Mouse (Mus musculus): ENCODE data around the gene 4930430F08Rik. TPM values are rescaled to one million over a fixed set of nuclear protein-coding genes. Genes with fewer than 3 reads are reported as not detected.

Gene 4930430F08Rik
- 16.1 and 19.3 TPM in 2 replicates for polyA plus RNA-seq (2014; fragmentation: Nextera tagmentation; extraction: Ambion mirVana)

GRCm38 (mm10) chr10:100590323-100590722 lies at the start of gene 4930430F08Rik, which contains the start of gene 1700017N19Rik:
Gene 4930430F08Rik (minus strand): TSS chr10:100590423.
Gene 1700017N19Rik (plus strand): TSS chr10:100590484.
- H3K4me1 ChIP-seq (ENCODE audit: control insufficient read depth, insufficient read depth, low read length): peaks cover 7% of the 10 kb centered on the region; the same call in 1 of the 2 replicates
- H3K4me2 ChIP-seq (ENCODE audit: low read depth, low read length): peak within 1 kb of the TSS; percentile 63
- no peaks in the 10 kb centered on the region for H3K36me3 ChIP-seq (ENCODE audit: control insufficient read depth, insufficient read depth, low read length)
- no peak for ATAC-seq (ENCODE audit: low read depth)
- no peaks in the 10 kb centered on the region for H3K27me3 ChIP-seq (ENCODE audit: control insufficient read depth, insufficient read depth, low read length)
- 90% methylated on average over 1 of the region's 1 CpGs for WGBS
- H3K27ac ChIP-seq (ENCODE audit: low read depth, low read length): no peak within 1 kb of the TSS
- peak within 1 kb of the TSS; percentile 81 for H3K4me3 ChIP-seq (ENCODE audit: low read depth, low read length)
- no peaks in the 10 kb centered on the region for H3K9me3 ChIP-seq (ENCODE audit: control insufficient read depth, low read length)
- H3K9ac ChIP-seq (replicated peaks; ENCODE audit: low read depth, low read length): no peak within 1 kb of the TSS

- H3K27ac ChIP-seq (ENCODE audit: low read depth, low read length): no peak overlapping the region
- ATAC-seq (ENCODE audit: low read depth): peak; percentile 63
- WGBS: 24% methylated on average over 20 of the region's 20 CpGs
- H3K4me1 ChIP-seq (ENCODE audit: control insufficient read depth, insufficient read depth, low read length): no peaks in the 10 kb centered on the region
- no peak overlapping the region; the same call in 1 of the 2 replicates for H3K4me3 ChIP-seq (ENCODE audit: low read depth, low read length)
- no peaks in the 10 kb centered on the region for H3K9me3 ChIP-seq (ENCODE audit: control insufficient read depth, low read length)
- no peaks in the 10 kb centered on the region for H3K36me3 ChIP-seq (ENCODE audit: control insufficient read depth, insufficient read depth, low read length)
- H3K27me3 ChIP-seq (ENCODE audit: control insufficient read depth, insufficient read depth, low read length): no peaks in the 10 kb centered on the region
- H3K4me2 ChIP-seq (ENCODE audit: low read depth, low read length): peak overlapping the region; percentile 32; the same call in 1 of the 2 replicates
- H3K9ac ChIP-seq (replicated peaks; ENCODE audit: low read depth, low read length): no peak overlapping the region
Measured at GRCm38 (mm10) chr10:100629762-100630438, 39.7 kb upstream of the 4930430F08Rik start.

GRCm38 (mm10) chr10:100622494-100622893 lies 32.3 kb upstream of the 4930430F08Rik start:
- Histone ChIP-seq H3K27me3 (ENCODE audit: control insufficient read depth, insufficient read depth, low read length) (no peaks in the 10 kb centered on the region), H3K36me3 (ENCODE audit: control insufficient read depth, insufficient read depth, low read length) (no peaks in the 10 kb centered on the region), H3K9me3 (ENCODE audit: control insufficient read depth, low read length) (no peaks in the 10 kb centered on the region), H3K9ac (replicated peaks; ENCODE audit: low read depth, low read length) (no peak overlapping the region), H3K4me3 (ENCODE audit: low read depth, low read length) (no peak overlapping the region), H3K4me1 (ENCODE audit: control insufficient read depth, insufficient read depth, low read length) (no peaks in the 10 kb centered on the region), H3K4me2 (ENCODE audit: low read depth, low read length) (no peak overlapping the region), H3K27ac (ENCODE audit: low read depth, low read length) (no peak overlapping the region)
- no peak for ATAC-seq (ENCODE audit: low read depth)
- 83% methylated on average over 3 of the region's 3 CpGs for WGBS

GRCm38 (mm10) chr10:100620040-100620439 lies 29.8 kb upstream of the 4930430F08Rik start:
- Histone ChIP-seq H3K9ac (replicated peaks; ENCODE audit: low read depth, low read length) (no peak overlapping the region), H3K4me2 (ENCODE audit: low read depth, low read length) (no peak overlapping the region), H3K36me3 (ENCODE audit: control insufficient read depth, insufficient read depth, low read length) (no peaks in the 10 kb centered on the region), H3K27ac (ENCODE audit: low read depth, low read length) (no peak overlapping the region), H3K27me3 (ENCODE audit: control insufficient read depth, insufficient read depth, low read length) (no peaks in the 10 kb centered on the region), H3K9me3 (ENCODE audit: control insufficient read depth, low read length) (no peaks in the 10 kb centered on the region), H3K4me3 (ENCODE audit: low read depth, low read length) (no peak overlapping the region), H3K4me1 (ENCODE audit: control insufficient read depth, insufficient read depth, low read length) (no peaks in the 10 kb centered on the region)
- ATAC-seq (ENCODE audit: low read depth): no peak
- WGBS: 96% methylated on average over 12 of the region's 12 CpGs

- H3K27ac ChIP-seq (ENCODE audit: low read depth, low read length): no peak overlapping the region
Measured at GRCm38 (mm10) chr10:100619474-100619873, 29.3 kb upstream of the 4930430F08Rik start.

GRCm38 (mm10) chr10:100617233-100617903 lies 27.1 kb upstream of the 4930430F08Rik start:
- Histone ChIP-seq H3K4me2 (ENCODE audit: low read depth, low read length) (no peak overlapping the region), H3K9ac (replicated peaks; ENCODE audit: low read depth, low read length) (no peak overlapping the region), H3K4me1 (ENCODE audit: control insufficient read depth, insufficient read depth, low read length) (no peaks in the 10 kb centered on the region), H3K36me3 (ENCODE audit: control insufficient read depth, insufficient read depth, low read length) (no peaks in the 10 kb centered on the region), H3K27me3 (ENCODE audit: control insufficient read depth, insufficient read depth, low read length) (no peaks in the 10 kb centered on the region), H3K27ac (ENCODE audit: low read depth, low read length) (no peak overlapping the region), H3K9me3 (ENCODE audit: control insufficient read depth, low read length) (no peaks in the 10 kb centered on the region), H3K4me3 (ENCODE audit: low read depth, low read length) (no peak overlapping the region)
- 73% methylated on average over 6 of the region's 6 CpGs for WGBS
- ATAC-seq (ENCODE audit: low read depth): peak; percentile 41; the same call in 1 of the 2 replicates

More at GRCm38 (mm10) chr10:100619474-100619873, 29.3 kb upstream of the 4930430F08Rik start:
- no peaks in the 10 kb centered on the region for H3K27me3 ChIP-seq (ENCODE audit: control insufficient read depth, insufficient read depth, low read length)
- 94% methylated on average over 7 of the region's 7 CpGs for WGBS
- no peaks in the 10 kb centered on the region for H3K9me3 ChIP-seq (ENCODE audit: control insufficient read depth, low read length)
- H3K9ac ChIP-seq (replicated peaks; ENCODE audit: low read depth, low read length): no peak overlapping the region
- H3K4me3 ChIP-seq (ENCODE audit: low read depth, low read length): no peak overlapping the region
- H3K4me2 ChIP-seq (ENCODE audit: low read depth, low read length): no peak overlapping the region
- H3K36me3 ChIP-seq (ENCODE audit: control insufficient read depth, insufficient read depth, low read length): no peaks in the 10 kb centered on the region
- no peaks in the 10 kb centered on the region for H3K4me1 ChIP-seq (ENCODE audit: control insufficient read depth, insufficient read depth, low read length)
- ATAC-seq (ENCODE audit: low read depth): no peak

- Histone ChIP-seq H3K27ac (ENCODE audit: low read depth, low read length) (no peak overlapping the region), H3K9ac (replicated peaks; ENCODE audit: low read depth, low read length) (no peak overlapping the region), H3K36me3 (ENCODE audit: control insufficient read depth, insufficient read depth, low read length) (no peaks in the 10 kb centered on the region), H3K9me3 (ENCODE audit: control insufficient read depth, low read length) (no peaks in the 10 kb centered on the region), H3K4me1 (ENCODE audit: control insufficient read depth, insufficient read depth, low read length) (no peaks in the 10 kb centered on the region), H3K27me3 (ENCODE audit: control insufficient read depth, insufficient read depth, low read length) (no peaks in the 10 kb centered on the region), H3K4me2 (ENCODE audit: low read depth, low read length) (no peak overlapping the region), H3K4me3 (ENCODE audit: low read depth, low read length) (no peak overlapping the region)
- ATAC-seq (ENCODE audit: low read depth): peak; percentile 81; the same call in 1 of the 2 replicates
- WGBS: 77% methylated on average over 2 of the region's 2 CpGs
Measured at GRCm38 (mm10) chr10:100604254-100604653, 14.0 kb upstream of the 4930430F08Rik start.

GRCm38 (mm10) chr10:100603511-100603910 lies 13.3 kb upstream of the 4930430F08Rik start:
- Histone ChIP-seq H3K4me3 (ENCODE audit: low read depth, low read length) (no peak overlapping the region), H3K9me3 (ENCODE audit: control insufficient read depth, low read length) (no peaks in the 10 kb centered on the region), H3K9ac (replicated peaks; ENCODE audit: low read depth, low read length) (no peak overlapping the region), H3K4me1 (ENCODE audit: control insufficient read depth, insufficient read depth, low read length) (no peaks in the 10 kb centered on the region), H3K27me3 (ENCODE audit: control insufficient read depth, insufficient read depth, low read length) (no peaks in the 10 kb centered on the region), H3K36me3 (ENCODE audit: control insufficient read depth, insufficient read depth, low read length) (no peaks in the 10 kb centered on the region), H3K4me2 (ENCODE audit: low read depth, low read length) (no peak overlapping the region), H3K27ac (ENCODE audit: low read depth, low read length) (no peak overlapping the region)
- no peak for ATAC-seq (ENCODE audit: low read depth)
- 77% methylated on average over 9 of the region's 9 CpGs for WGBS

GRCm38 (mm10) chr10:100598339-100598738 lies 8.1 kb upstream of the 4930430F08Rik start:
- 72% methylated on average over 3 of the region's 3 CpGs for WGBS
- Histone ChIP-seq H3K9me3 (ENCODE audit: control insufficient read depth, low read length) (no peaks in the 10 kb centered on the region), H3K4me1 (ENCODE audit: control insufficient read depth, insufficient read depth, low read length) (no peaks in the 10 kb centered on the region), H3K4me3 (ENCODE audit: low read depth, low read length) (no peak overlapping the region), H3K9ac (replicated peaks; ENCODE audit: low read depth, low read length) (no peak overlapping the region), H3K4me2 (ENCODE audit: low read depth, low read length) (no peak overlapping the region), H3K36me3 (ENCODE audit: control insufficient read depth, insufficient read depth, low read length) (no peaks in the 10 kb centered on the region), H3K27me3 (ENCODE audit: control insufficient read depth, insufficient read depth, low read length) (no peaks in the 10 kb centered on the region), H3K27ac (ENCODE audit: low read depth, low read length) (no peak overlapping the region)
- ATAC-seq (ENCODE audit: low read depth): no peak
